In genomic region chr10:80748609-80749008, GRCm38 (mm10) we compare ENCODE assay signal across 8 mouse cellular contexts. TPM values are rescaled to one million over a fixed set of nuclear protein-coding genes. Genes with fewer than 3 reads are reported as not detected.
DNase-seq lines count a peak whose midpoint lies in the region; ATAC-seq and TF ChIP-seq lines count a peak whose summit lies in the region.
"Had no signal": no experiment of that assay in that cellular context is flagged by ENCODE, and none has a peak within 500 bp of the region (broad histone marks: within the 10 kb centered on the region; RNA-seq: fewer than 3 reads in every experiment).

No protein-coding gene starts in this region.

- no peak overlapping the region for H3ac ChIP-seq in myocyte (ENCODE audit: control insufficient read depth, insufficient read length)

- no peaks in the 10 kb centered on the region for H3K36me3 ChIP-seq in kidney, postnatal 0 days (ENCODE audit: insufficient read depth, low read length)
- no peaks in the 10 kb centered on the region for H3K36me3 ChIP-seq in myocyte (ENCODE audit: control insufficient read depth, insufficient read depth)

- peaks cover 6% of the 10 kb centered on the region; the same call in 1 of the 2 replicates for H3K4me1 ChIP-seq in kidney, postnatal 0 days (replicated peaks; ENCODE audit: insufficient read depth, low read length)

- H3K9ac ChIP-seq in kidney, postnatal 0 days (ENCODE audit: low read depth, low read length): no peak overlapping the region

- no peaks in the 10 kb centered on the region for H3K27me3 ChIP-seq in kidney, postnatal 0 days (ENCODE audit: insufficient read depth, low read length)
- H3K27me3 ChIP-seq in myocyte (ENCODE audit: control insufficient read depth, insufficient read depth, insufficient read length): no peaks in the 10 kb centered on the region

- no peak overlapping the region for H3K4me3 ChIP-seq in kidney, postnatal 0 days (replicated peaks; ENCODE audit: low read depth, low read length)
- no peak overlapping the region for H3K4me3 ChIP-seq in myocyte
- H3K4me3 ChIP-seq: erythroblast, embryonic 14.5 days had no signal

- no peaks in the 10 kb centered on the region for H3K9me3 ChIP-seq in kidney, postnatal 0 days (replicated peaks; ENCODE audit: low read length)

- no peak for TF ChIP-seq POLR2A in myocyte (IDR thresholded peaks at IDR 0.05; ENCODE audit: insufficient read length, low read depth)

- ATAC-seq in kidney, postnatal 0 days (replicated peaks; ENCODE audit: low FRiP score, low read depth): no peak

- H3K79me2 ChIP-seq in myocyte (ENCODE audit: control insufficient read depth, insufficient read depth): no peaks in the 10 kb centered on the region

- TF ChIP-seq CTCF in kidney, postnatal 0 days (IDR thresholded peaks at IDR 0.05; ENCODE audit: low read depth): no peak

- no peak overlapping the region for H3K27ac ChIP-seq in kidney, postnatal 0 days

- DNase-seq in ovary, postnatal 10 days (ENCODE audit: low spot score): peak; percentile 39
- DNase-seq in ovary, adult 18-20 months (ENCODE audit: low spot score): no peak
- peak; percentile 78 for DNase-seq in c-Kit-positive CD71-positive TER-119-negative erythroid progenitor cells, embryonic 14.5 days (ENCODE audit: low read depth)
- DNase-seq in kidney, postnatal 0 days (ENCODE audit: low spot score): peak; percentile 93
- no peak for DNase-seq in cerebellum, adult 11 months
- no peak for DNase-seq in left cerebral cortex, adult 18-20 months (ENCODE audit: low spot score in 2 of 2)

- H3K4me2 ChIP-seq in kidney, postnatal 0 days (ENCODE audit: low read length): no peak overlapping the region
- H3K4me2 ChIP-seq in myocyte (ENCODE audit: low read depth): no peak overlapping the region

- 5% methylated on average over 6 of the region's 6 CpGs for WGBS in kidney, postnatal 0 days

TF ChIP-seq in myocyte, 11 proteins besides CTCF, POLR2A, EP300 and RAD21:
- no peak for TF ChIP-seq TCF12 (IDR thresholded peaks at IDR 0.05; ENCODE audit: insufficient read depth, poor library complexity, severe bottlenecking)
- no peak for TF ChIP-seq CEBPB (IDR thresholded peaks at IDR 0.05; ENCODE audit: insufficient read depth, poor library complexity, severe bottlenecking)
- no peak for TF ChIP-seq TCF3 (IDR thresholded peaks at IDR 0.05; ENCODE audit: insufficient read length, low read depth)
- TF ChIP-seq MAX (IDR thresholded peaks at IDR 0.05; ENCODE audit: low read depth): no peak
- no peak for TF ChIP-seq MYOD1 (IDR thresholded peaks at IDR 0.05; ENCODE audit: control insufficient read depth in 1 of 3, insufficient read length in 2 of 3, low read depth in 2 of 3)
- no peak for TF ChIP-seq E2F4 (IDR thresholded peaks at IDR 0.05; ENCODE audit: insufficient read depth)
- no peak for TF ChIP-seq USF1 (IDR thresholded peaks at IDR 0.05; ENCODE audit: low read depth)
- TF ChIP-seq POLR2AphosphoS2 (IDR thresholded peaks at IDR 0.05; ENCODE audit: insufficient read length, low read depth): no peak
- TF ChIP-seq REST (IDR thresholded peaks at IDR 0.05; ENCODE audit: insufficient read depth, insufficient read length): peak; percentile 74
TF ChIP-seq in myocyte: peak in this region for 1.

RNA-seq across cellular contexts. Expression of gene Dot1l, which starts 6.4 kb away (rescaled TPM):
- 9.7 and 9.9 TPM in 2 replicates for polyA plus RNA-seq in kidney, postnatal 0 days (2015; fragmentation: Nextera tagmentation; extraction: Ambion mirVana)
- polyA plus RNA-seq in myocyte (2012; fragmentation: generic; extraction: Trizol): 20.6 TPM
- total RNA-seq in left cerebral cortex, adult 18-20 months (2021): 10 to 100 TPM; 43.0 to 44.4 TPM

RNA-seq across cellular contexts. Expression of gene Ap3d1, which starts 6.5 kb away (rescaled TPM):
- polyA plus RNA-seq in kidney, postnatal 0 days (2015; fragmentation: Nextera tagmentation; extraction: Ambion mirVana): 54.2 and 58.3 TPM in 2 replicates
- polyA plus RNA-seq in myocyte (2012; fragmentation: generic; extraction: Trizol): 68.0 TPM
- 100 to 1,000 TPM; 140 to 153 TPM for total RNA-seq in left cerebral cortex, adult 18-20 months (2021)

RNA-seq across cellular contexts. Expression of gene Izumo4, which starts 46.6 kb away (rescaled TPM):
- polyA plus RNA-seq in kidney, postnatal 0 days (2015; fragmentation: Nextera tagmentation; extraction: Ambion mirVana): 22.4 and 24.5 TPM in 2 replicates
- 1.9 TPM for polyA plus RNA-seq in myocyte (2012; fragmentation: generic; extraction: Trizol)
- total RNA-seq in left cerebral cortex, adult 18-20 months (2021): 10 to 100 TPM; 42.6 to 45.2 TPM

RNA-seq across cellular contexts. Expression of gene Mob3a, which starts 46.8 kb away (rescaled TPM):
- polyA plus RNA-seq in kidney, postnatal 0 days (2015; fragmentation: Nextera tagmentation; extraction: Ambion mirVana): 22.3 and 26.7 TPM in 2 replicates
- polyA plus RNA-seq in myocyte (2012; fragmentation: generic; extraction: Trizol): 25.1 TPM
- total RNA-seq in left cerebral cortex, adult 18-20 months (2021): 10 to 100 TPM; 17.1 to 17.2 TPM

RNA-seq across cellular contexts. Expression of gene Sf3a2, which starts 49.4 kb away (rescaled TPM):
- polyA plus RNA-seq in kidney, postnatal 0 days (2015; fragmentation: Nextera tagmentation; extraction: Ambion mirVana): 57.1 and 61.9 TPM in 2 replicates
- 93.1 TPM for polyA plus RNA-seq in myocyte (2012; fragmentation: generic; extraction: Trizol)
- total RNA-seq in left cerebral cortex, adult 18-20 months (2021): 10 to 100 TPM; 46.8 to 53.3 TPM

Comparison
In these comparisons a context has a peak if more than half of its experiments do, and no peak if none do; other contexts are left out.
1. DNase-seq: peak in ovary, postnatal 10 days (single experiment), c-Kit-positive CD71-positive TER-119-negative erythroid progenitor cells, embryonic 14.5 days (single experiment) and kidney, postnatal 0 days (single experiment); none in ovary, adult 18-20 months (single experiment), cerebellum, adult 11 months (single experiment) and left cerebral cortex, adult 18-20 months (0 of 2).